Mouse (Mus musculus) bone marrow macrophage, adult 2 months (primary cell): ENCODE measurements around the gene Lsp1.

ENCODE experiments used
- CTCF ChIP-seq: IDR thresholded peaks from 2 replicates; pipeline ENCODE4 v1.5.1; 2012; ENCODE audit warnings: low read depth, mild to moderate bottlenecking, low read length, moderate library complexity
- POLR2A ChIP-seq: IDR thresholded peaks from 2 replicates; pipeline ENCODE4 v1.6.1; 2012; ENCODE audit warnings: mild to moderate bottlenecking, low read depth, low read length, borderline replicate concordance

GRCm38 (mm10) chr7:142439966-142440365 lies 20.6 kb upstream of the Lsp1 start:
- TF ChIP-seq CTCF (no peak), POLR2A (no peak)
